Mouse (Mus musculus) heart, adult 11 months (tissue): ENCODE measurements at regions not wholly inside any gene's neighbourhood (a gene's known extent, or its start where the extent isn't known, plus 50 kb on each side); places are given as distances from the start of the nearest gene placed in this dataset.

Experiments
- DNase-seq: peaks from one replicate; pipeline ENCODE4 v3.0.0; 2022

DNA sequence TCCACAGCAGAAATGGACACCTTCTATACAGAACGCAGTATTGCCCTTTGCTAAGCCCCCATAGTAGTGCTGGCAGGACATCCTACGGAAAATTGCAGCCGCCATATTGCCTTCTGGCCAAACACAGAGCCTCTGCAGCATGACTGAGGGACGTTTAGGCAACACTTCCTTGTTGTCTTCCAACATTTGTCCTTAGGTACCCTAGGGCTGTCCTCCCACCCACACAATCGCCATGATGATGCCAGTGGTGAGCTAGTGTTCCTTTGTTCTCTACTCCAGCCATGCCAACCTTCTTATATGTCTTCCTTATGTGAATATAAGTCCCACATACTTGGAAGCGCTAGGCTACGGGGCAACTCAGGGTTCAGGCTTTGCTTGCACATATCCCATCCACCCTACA lies 375.0 kb upstream of the Pik3r1 start:
- DNase-seq = no peak

DNA sequence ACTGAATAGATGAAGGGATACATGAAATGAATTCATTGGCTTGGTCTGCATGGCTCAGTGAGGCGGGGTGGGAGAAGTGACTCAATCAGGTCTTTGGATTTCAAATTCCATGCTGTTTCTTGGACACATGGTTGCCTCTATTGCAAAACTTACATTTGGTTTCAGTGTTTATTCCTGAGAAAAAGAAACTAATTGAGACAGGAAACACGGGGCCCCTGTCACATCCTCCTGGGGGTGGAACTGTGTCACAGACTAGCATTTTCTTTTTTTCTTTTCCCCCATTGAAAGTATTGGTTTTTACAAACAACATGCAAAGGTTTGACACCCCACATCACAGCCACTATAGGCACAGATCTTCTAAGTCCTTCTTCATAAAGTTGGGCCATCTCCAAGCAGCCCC lies 375.8 kb upstream of the Pik3r1 start:
- DNase-seq = peak; percentile 66

- DNase-seq = no peak
Observed at GRCm38 (mm10) chr13:102148039-102148438, 380.0 kb upstream of the Pik3r1 start.

DNA sequence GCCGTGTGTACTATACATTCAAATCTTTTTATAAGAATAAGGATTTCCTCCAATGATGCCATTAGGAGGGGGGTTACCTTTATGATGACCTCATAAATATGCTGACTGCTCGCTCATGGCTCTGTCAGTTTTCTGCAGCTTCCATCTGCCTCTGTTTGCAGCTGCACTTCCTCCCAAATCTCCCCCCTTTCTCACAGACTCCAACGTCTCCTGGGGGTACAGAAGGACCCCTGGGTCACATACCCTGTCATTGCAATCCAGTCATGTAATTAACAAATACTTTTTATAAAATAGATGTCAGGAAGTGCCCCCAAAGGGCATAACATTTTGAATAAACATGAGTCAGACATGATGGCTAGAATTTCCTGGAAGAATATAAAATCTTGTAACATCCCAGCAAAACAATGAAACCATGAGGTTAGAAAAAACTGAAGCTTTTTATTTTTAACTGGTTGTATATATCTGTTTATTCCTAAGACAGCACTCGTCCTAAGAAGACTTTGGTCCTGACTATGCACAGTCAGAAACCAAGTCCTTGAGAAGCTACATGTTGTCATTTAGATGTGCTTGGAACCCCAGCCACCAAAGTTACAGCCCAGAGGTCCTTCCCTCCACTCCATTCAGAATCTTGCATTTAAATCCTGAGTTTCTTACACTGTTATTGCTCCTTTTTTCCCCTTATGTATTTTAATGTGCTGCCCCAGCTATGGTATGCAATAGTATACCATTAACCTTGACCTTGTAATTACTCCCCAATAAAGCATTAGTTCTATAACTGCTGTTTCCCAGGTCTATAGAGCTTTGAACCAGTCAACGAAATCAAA lies 386.0 kb upstream of the Pik3r1 start:
- peak; percentile 76 for DNase-seq

- no peak for DNase-seq
Observed at GRCm38 (mm10) chr13:102154609-102154899, 386.5 kb upstream of the Pik3r1 start.

DNA sequence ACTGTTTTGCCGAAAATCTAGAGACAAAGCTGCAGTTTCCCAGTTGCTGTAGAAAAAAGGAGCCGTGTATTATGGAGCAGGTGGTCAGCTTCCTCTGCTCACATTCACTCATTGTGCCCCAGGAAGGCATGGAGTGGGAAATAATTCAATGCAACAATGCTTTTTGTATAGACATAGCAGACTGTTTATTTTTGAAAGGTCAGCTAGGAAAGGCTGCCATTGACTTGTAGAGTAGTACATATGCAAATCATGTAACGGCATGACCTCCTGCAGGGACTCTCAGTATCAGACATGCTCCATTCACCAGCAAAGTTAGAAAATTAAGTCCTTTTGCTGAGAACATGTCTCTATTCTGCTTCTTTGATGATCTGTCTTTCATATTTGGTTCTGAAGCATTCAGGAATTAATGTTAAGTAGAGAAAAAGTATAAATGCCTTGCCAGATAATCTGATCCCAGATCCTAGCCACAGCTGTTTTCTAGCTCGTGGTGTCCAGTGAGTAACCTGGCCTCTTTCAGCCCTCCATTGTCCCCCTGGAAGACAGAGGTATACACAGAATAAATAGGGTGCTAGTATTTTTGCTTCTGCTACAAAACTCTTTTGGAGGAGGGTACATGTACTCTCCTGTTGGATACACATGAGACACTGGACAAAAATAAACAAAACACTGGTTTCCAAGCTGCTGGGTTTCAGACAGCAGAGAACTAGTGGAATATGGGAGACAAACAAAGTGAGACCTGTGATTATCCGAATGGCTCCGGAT lies 389.5 kb upstream of the Pik3r1 start:
- DNase-seq = no peak

- no peak for DNase-seq
Observed at GRCm38 (mm10) chr13:102173382-102174234, 405.6 kb upstream of the Pik3r1 start.

- no peak for DNase-seq
Observed at GRCm38 (mm10) chr13:102174431-102174830, 406.4 kb upstream of the Pik3r1 start.

DNA sequence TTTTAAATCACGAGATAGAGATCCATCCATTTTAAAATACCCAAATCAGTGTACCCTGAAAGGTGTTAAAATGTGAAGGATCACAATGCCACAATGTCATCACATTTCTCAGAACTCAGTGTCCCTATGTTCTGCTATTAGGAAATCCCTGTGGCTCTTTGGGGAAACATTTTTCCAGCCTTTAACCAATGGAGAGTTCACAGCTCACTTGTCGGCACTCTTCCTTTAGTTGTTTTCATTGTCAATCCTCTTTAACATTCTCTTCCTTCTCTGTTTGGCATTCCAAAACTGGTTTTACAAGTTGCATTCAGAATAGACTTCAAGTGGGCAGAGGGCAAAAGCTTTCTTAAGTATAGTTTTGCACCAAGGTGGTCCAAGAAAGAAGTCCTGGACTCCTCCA lies 406.9 kb upstream of the Pik3r1 start:
- no peak for DNase-seq

DNA sequence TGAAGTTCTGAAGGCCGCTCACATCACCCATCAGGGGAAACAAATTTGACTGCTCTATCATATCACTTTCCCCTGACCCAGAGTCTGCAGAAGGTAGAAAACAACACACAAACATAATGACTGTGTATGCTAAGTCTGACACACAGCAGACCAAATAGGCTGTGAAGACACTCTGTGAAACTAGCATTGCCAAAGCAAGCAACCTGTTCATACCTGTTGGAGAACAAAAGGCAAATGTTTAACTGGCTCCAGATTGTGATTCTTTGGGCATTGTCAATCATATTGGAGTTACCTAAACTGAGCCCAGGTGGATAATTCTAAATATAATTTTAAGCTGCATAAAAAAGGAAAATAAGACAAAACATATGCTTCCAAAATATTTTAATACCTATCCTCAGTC lies 407.4 kb upstream of the Pik3r1 start:
- DNase-seq = no peak

DNA sequence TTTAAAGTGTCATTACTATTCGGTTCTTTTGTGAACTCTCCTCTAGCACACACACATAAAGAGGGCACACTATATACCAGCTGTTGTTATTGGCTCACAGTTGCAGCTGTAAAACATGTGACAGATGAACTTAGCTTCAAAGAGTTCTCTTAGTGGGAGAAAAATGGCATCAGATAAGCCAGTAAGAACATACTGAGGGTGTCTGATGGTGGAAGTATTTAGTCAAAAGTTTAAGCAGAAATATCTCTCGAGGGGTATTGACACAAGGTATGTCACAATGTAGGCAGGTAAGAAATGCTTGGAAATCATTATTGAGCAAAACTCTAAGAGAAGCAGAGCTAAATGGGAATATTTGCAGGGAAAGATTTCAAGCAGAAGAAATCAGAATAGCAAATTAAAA lies 408.4 kb upstream of the Pik3r1 start:
- no peak for DNase-seq

DNA sequence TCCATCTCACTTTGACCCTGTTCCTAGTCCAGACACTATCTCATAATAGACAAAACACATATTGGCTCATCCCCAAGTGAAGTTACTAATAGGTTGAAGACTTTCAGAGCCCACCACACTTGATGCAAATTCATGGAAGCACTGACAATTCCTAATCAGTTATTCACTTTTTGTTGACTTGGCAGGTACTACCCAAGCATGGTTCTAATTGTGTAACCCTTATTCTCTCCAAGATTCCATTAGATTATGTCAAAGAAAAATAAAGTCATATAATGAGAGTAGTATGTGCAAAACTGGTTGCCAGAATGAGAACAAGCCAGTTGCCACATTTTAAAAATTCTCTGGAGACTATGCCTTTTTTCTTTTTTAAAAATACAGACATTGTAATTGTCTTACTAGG lies 426.7 kb upstream of the Pik3r1 start:
- no peak for DNase-seq

DNA sequence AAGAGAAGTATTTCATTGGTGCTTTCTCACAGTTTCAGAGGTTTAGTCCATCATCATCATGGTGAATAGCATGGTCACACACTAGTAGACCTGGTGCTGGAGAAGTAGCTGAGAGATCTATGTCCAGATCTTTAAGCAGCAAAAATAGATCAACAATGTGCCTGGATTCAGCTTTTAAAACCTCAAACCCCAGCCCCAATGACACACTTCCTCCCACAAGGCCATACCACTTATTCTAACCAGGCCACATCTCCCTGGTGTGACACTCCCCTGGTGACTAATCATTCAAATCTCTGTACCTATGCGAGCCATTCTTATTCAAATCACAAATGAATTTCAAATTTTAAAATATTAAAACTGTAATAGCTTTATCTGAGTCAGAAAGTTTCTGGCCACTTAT lies 434.3 kb upstream of the Pik3r1 start:
- DNase-seq = no peak

DNA sequence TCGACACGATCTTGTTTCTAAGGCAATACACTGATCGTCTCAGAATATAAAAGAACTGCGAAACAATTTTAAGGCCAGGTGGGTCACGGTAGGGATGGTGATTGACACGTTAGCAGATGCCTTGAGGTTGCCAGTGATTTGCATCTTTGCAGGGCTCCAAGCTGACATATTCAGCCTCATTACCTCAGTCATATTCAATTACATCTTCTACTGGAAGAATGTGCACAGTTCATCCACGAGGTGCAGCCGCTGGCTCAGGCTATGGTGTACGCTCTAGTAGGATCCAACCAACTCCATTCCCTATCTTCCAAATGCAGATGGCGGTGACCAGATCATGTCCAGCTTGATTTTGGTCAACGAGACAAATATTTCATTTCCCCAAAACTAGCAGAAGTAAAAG lies 450.5 kb upstream of the Pik3r1 start:
- peak; percentile 65 for DNase-seq

- DNase-seq = peak; percentile 96
Observed at GRCm38 (mm10) chr13:102231048-102231447, 462.3 kb upstream of the Cd180 start.

DNA sequence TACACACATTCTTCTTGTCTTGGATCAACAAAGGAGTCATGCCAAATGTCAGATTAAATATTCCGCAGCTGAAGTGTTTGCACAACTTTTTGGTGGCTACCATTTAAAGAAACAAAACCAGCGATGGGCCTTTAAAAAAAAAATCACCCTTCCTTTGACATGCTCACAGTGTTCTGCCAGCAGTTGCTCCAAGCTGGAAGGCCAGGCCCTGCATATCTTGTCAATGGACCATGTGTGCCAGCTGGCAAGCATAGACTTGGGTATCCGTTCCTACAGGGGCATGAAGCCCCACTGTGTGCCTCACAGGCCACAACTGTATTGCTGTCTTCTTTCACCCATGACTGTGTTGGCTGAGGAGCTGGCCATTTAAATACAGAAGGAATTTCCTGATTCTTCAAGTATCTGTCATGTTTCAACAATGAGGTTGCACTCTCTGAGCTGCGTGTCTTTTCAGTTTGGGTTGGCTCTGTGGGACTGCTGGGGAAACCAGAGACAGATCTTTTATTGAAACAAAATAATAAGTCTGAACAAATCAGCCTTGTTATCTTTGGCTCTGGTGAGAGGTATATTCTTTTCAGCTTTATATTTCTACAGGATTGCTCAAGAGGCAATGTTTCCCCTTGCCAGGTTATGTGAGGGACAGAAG lies 460.9 kb upstream of the Cd180 start:
- DNase-seq = peak; percentile 99

DNA sequence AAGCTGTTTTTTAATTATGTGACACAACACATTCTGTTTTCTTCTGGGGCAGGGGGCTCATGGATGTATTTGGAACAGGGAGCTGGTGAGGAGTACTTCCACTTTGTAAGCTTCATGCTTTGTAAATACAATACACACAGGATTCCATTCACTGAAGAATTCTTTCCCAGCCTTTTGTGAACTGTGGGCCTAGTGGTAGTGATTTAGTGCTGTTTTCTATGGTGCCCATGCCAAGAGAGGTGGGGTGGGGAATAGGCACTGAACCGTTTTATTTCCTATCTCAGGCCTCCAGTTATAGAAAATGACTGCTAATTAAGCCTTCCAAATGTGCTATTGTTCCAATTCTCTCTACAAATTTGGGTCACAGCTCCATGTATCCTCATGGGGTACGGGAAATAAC lies 442.5 kb upstream of the Cd180 start:
- DNase-seq = no peak

DNA sequence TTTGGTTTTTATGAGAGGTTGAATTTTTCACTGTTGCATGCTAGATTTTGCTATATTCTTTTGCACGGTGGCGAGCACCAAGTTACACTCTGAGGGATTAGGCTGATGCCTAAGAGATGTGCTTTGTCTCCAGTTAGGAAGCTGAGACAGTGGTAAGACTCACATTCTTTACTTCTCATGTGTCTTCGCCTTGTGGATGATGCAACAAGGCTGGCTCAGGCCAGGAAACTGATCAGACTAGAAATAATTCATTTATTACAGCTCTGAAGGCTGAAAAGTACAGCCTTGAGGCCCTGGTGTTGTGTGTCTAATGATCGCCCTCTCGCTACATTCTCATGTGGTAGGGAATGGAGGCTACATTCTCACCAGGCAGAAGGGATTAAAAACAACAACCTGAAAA lies 441.6 kb upstream of the Cd180 start:
- no peak for DNase-seq

GRCm38 (mm10) chr13:102255401-102256371 lies 437.7 kb upstream of the Cd180 start:
- no peak for DNase-seq

GRCm38 (mm10) chr13:102258207-102258606 lies 435.2 kb upstream of the Cd180 start:
- no peak for DNase-seq

- no peak for DNase-seq
Observed at GRCm38 (mm10) chr13:102273818-102274217, 419.5 kb upstream of the Cd180 start.

DNA sequence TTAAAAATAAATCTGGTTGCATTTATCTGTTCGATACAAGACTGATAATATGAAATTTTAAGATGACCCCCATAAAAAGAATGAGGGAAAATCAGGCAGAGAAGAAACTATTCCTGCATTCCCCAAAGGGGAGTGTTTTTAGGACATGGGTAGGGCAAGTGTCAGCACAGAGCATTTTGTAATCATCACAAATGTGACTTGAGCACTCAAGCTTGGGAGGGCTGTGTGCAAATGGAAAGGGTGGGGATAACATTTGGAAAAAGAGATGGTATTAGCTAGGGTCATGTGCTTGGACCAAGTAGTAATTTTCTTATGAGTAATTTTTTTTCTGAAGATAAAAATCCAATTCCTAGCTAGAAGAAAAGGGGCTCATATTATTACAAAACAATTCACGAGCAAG lies 418.1 kb upstream of the Cd180 start:
- peak; percentile 95 for DNase-seq
